In the genomic region with DNA sequence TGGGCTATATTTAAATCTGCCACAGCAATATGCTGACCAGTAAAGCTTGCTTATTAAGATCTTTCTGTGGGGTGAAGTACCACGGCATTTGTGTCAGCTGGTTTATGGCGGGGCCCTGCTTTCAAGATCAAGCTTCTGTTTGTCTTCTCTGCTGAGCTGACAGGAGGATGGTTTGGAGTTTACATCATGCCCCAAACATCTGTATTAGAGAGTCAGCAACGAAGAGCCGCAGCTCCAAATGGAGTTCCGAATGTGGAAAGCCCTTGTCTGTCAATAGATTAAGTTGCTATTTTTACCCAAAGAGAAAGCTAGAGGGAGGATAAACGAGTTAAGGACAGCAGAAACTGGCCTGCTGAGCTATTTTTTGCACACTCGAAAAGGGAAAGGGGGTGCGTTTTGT, we compare ENCODE assay signal across 14 mouse cellular contexts.
DNase-seq lines count a peak whose midpoint lies in the region; ATAC-seq and TF ChIP-seq lines count a peak whose summit lies in the region.
"Had no signal": no experiment of that assay in that cellular context is flagged by ENCODE, and none has a peak within 500 bp of the region (broad histone marks: within the 10 kb centered on the region; RNA-seq: fewer than 3 reads in every experiment).

No protein-coding gene starts in this region.

- no peaks in the 10 kb centered on the region for H3K36me3 ChIP-seq in lung, embryonic 15.5 days
- H3K36me3 ChIP-seq in heart, embryonic 11.5 days (ENCODE audit: control insufficient read depth, insufficient read depth, low read length) = no peaks in the 10 kb centered on the region
- no peaks in the 10 kb centered on the region for H3K36me3 ChIP-seq in limb, embryonic 10.5 days
- H3K36me3 ChIP-seq in midbrain, embryonic 13.5 days = no peaks in the 10 kb centered on the region

- no peak overlapping the region for H3K9ac ChIP-seq in lung, embryonic 15.5 days
- H3K9ac ChIP-seq in heart, embryonic 11.5 days (ENCODE audit: low read depth, low read length) = no peak overlapping the region
- H3K9ac ChIP-seq in midbrain, embryonic 13.5 days (replicated peaks) = no peak overlapping the region
- H3K9ac ChIP-seq: forebrain, postnatal 0 days had no signal

- no peak overlapping the region for H3K4me3 ChIP-seq in lung, embryonic 15.5 days
- no peak overlapping the region for H3K4me3 ChIP-seq in lung, adult 2 months (replicated peaks; ENCODE audit: extremely low read depth, low read depth, low read length)
- H3K4me3 ChIP-seq in heart, embryonic 11.5 days (ENCODE audit: low read depth, low read length) = no peak overlapping the region
- no peak overlapping the region for H3K4me3 ChIP-seq in limb, embryonic 10.5 days
- H3K4me3 ChIP-seq in midbrain, embryonic 13.5 days (replicated peaks) = no peak overlapping the region
- H3K4me3 ChIP-seq: myocyte had no signal

- no peak for DNase-seq in lung, adult 2 months
- peak; percentile 69 to 77 for DNase-seq in heart, adult 18-20 months
- no peak for DNase-seq in limb, embryonic 10.5 days (ENCODE audit: low spot score)
- no peak for DNase-seq in left cerebral cortex, adult 8-10 months (ENCODE audit: low spot score in 2 of 2)
- DNase-seq: cerebellum, adult 8-10 months; forebrain, postnatal 0 days; kidney, adult 11 months; left cerebral cortex, postnatal 4 days; thymus, adult 18-20 months had no signal

- WGBS in lung, embryonic 15.5 days = 14% methylated on average over 8 of the region's 8 CpGs
- WGBS in lung, adult 2 months = 34% methylated on average over 8 of the region's 8 CpGs
- WGBS in heart, embryonic 11.5 days (ENCODE audit: insufficient replicate concordance) = 15% methylated on average over 8 of the region's 8 CpGs
- WGBS in limb, embryonic 10.5 days = 47% methylated on average over 8 of the region's 8 CpGs
- 44% methylated on average over 8 of the region's 8 CpGs for WGBS in midbrain, embryonic 13.5 days

- H3K4me1 ChIP-seq in lung, embryonic 15.5 days = peaks cover 11% of the 10 kb centered on the region
- no peaks in the 10 kb centered on the region for H3K4me1 ChIP-seq in lung, adult 2 months (ENCODE audit: control insufficient read depth, insufficient read depth, low read length)
- peaks cover 14% of the 10 kb centered on the region for H3K4me1 ChIP-seq in heart, embryonic 11.5 days (ENCODE audit: control insufficient read depth, insufficient read depth, low read length)
- peaks cover 31% of the 10 kb centered on the region for H3K4me1 ChIP-seq in limb, embryonic 10.5 days
- 0 out of 2 replicates have a peak, but pooled peaks cover 7% of the 10 kb centered on the region for H3K4me1 ChIP-seq in midbrain, embryonic 13.5 days (replicated peaks)

- H3K27me3 ChIP-seq in lung, embryonic 15.5 days = no peaks in the 10 kb centered on the region
- H3K27me3 ChIP-seq in heart, embryonic 11.5 days (ENCODE audit: control insufficient read depth, insufficient read depth, low read length) = no peaks in the 10 kb centered on the region
- no peaks in the 10 kb centered on the region for H3K27me3 ChIP-seq in limb, embryonic 10.5 days (ENCODE audit: low read depth, poor library complexity, severe bottlenecking)
- 0 out of 2 replicates have a peak, but pooled peaks cover 5% of the 10 kb centered on the region for H3K27me3 ChIP-seq in midbrain, embryonic 13.5 days

- no peak for TF ChIP-seq POLR2A in lung, adult 2 months (IDR thresholded peaks at IDR 0.05; ENCODE audit: borderline replicate concordance, extremely low read depth, low read depth, low read length)

- H3K27ac ChIP-seq in lung, embryonic 15.5 days = peak overlapping the region; percentile 12; the same call in 1 of the 2 replicates
- peak overlapping the region; percentile 88 for H3K27ac ChIP-seq in heart, embryonic 11.5 days (ENCODE audit: low read depth, low read length)
- 0 out of 2 replicates have a peak overlapping the region, but pooled peaks have one; percentile 10 for H3K27ac ChIP-seq in limb, embryonic 10.5 days
- H3K27ac ChIP-seq in midbrain, embryonic 13.5 days = no peak overlapping the region
- H3K27ac ChIP-seq: macrophage had no signal

- TF ChIP-seq CTCF in lung, adult 2 months (IDR thresholded peaks at IDR 0.05; ENCODE audit: insufficient read depth, low read length) = no peak

- H3K4me2 ChIP-seq in lung, embryonic 15.5 days = no peak overlapping the region
- H3K4me2 ChIP-seq in heart, embryonic 11.5 days = peak overlapping the region; percentile 18
- no peak overlapping the region for H3K4me2 ChIP-seq in midbrain, embryonic 13.5 days (replicated peaks)

- H3K9me3 ChIP-seq in lung, embryonic 15.5 days = no peaks in the 10 kb centered on the region
- no peaks in the 10 kb centered on the region for H3K9me3 ChIP-seq in heart, embryonic 11.5 days (replicated peaks; ENCODE audit: control insufficient read depth, low read length)
- H3K9me3 ChIP-seq in limb, embryonic 10.5 days (replicated peaks) = no peaks in the 10 kb centered on the region
- H3K9me3 ChIP-seq in midbrain, embryonic 13.5 days = no peaks in the 10 kb centered on the region

- ATAC-seq in lung, embryonic 15.5 days (ENCODE audit: borderline replicate concordance, extremely low read depth, low FRiP score, low TSS enrichment) = no peak; the same call in 1 of the 2 replicates
- no peak; the same call in 1 of the 2 replicates for ATAC-seq in heart, embryonic 11.5 days (replicated peaks; ENCODE audit: insufficient number of reproducible peaks, low FRiP score, low TSS enrichment)
- no peak for ATAC-seq in midbrain, embryonic 13.5 days
- ATAC-seq: forebrain, postnatal 0 days had no signal

Comparison
In these comparisons a context has a peak if more than half of its experiments do, and no peak if none do; other contexts are left out.
1. DNase-seq: peak in heart, adult 18-20 months (2 of 2); none in lung, adult 2 months (single experiment), limb, embryonic 10.5 days (single experiment) and left cerebral cortex, adult 8-10 months (0 of 2).